Mouse (Mus musculus): ENCODE measurements around the gene Npl. TPM values are rescaled to one million over a fixed set of nuclear protein-coding genes. Genes with fewer than 3 reads are reported as not detected.
"Not testable (repeated sequence)": the region's sequence is repeated elsewhere in the genome, so short reads cannot be mapped to it uniquely, and the experiment has no call there.

Gene Npl
- polyA plus RNA-seq, 1 experiment, result 10.0 TPM

GRCm38 (mm10) chr1:153539739-153540333 lies 10.0 kb downstream of the Npl start:
- Histone ChIP-seq H3K36me3 (ENCODE audit: control insufficient read depth, insufficient read depth, low read length, poor library complexity, severe bottlenecking) (no peaks in the 10 kb centered on the region), H3K4me3 (ENCODE audit: low read depth, low read length) (no peak overlapping the region), H3K9ac (ENCODE audit: low read depth, poor library complexity, severe bottlenecking) (no peak overlapping the region), H3K4me1 (ENCODE audit: control insufficient read depth, insufficient read depth, low read length) (no peaks in the 10 kb centered on the region), H3K9me3 (replicated peaks; ENCODE audit: control insufficient read depth, insufficient read depth, low read length, poor library complexity, severe bottlenecking) (no peaks in the 10 kb centered on the region), H3K27me3 (ENCODE audit: control insufficient read depth, insufficient read depth, low read length, poor library complexity, severe bottlenecking) (no peaks in the 10 kb centered on the region), H3K27ac (ENCODE audit: insufficient read depth, low read length) (no peak overlapping the region)
- TF ChIP-seq EP300 (IDR thresholded peaks at IDR 0.05; ENCODE audit: insufficient read depth, low read depth, low read length) (no peak), POLR2A (IDR thresholded peaks at IDR 0.05; ENCODE audit: insufficient read depth, low read length) (no peak), CTCF (IDR thresholded peaks at IDR 0.05; ENCODE audit: low read depth, low read length) (no peak)

- peaks cover 3% of the 10 kb centered on the region for H3K4me1 ChIP-seq (ENCODE audit: control insufficient read depth, insufficient read depth, low read length)
- no peaks in the 10 kb centered on the region for H3K9me3 ChIP-seq (replicated peaks; ENCODE audit: control insufficient read depth, insufficient read depth, low read length, poor library complexity, severe bottlenecking)
- H3K27ac ChIP-seq (ENCODE audit: insufficient read depth, low read length), result no peak overlapping the region
- TF ChIP-seq CTCF (IDR thresholded peaks at IDR 0.05; ENCODE audit: low read depth, low read length), result no peak
- TF ChIP-seq EP300 (IDR thresholded peaks at IDR 0.05; ENCODE audit: insufficient read depth, low read depth, low read length), result no peak
- TF ChIP-seq POLR2A (IDR thresholded peaks at IDR 0.05; ENCODE audit: insufficient read depth, low read length), result no peak
- no peak overlapping the region for H3K4me3 ChIP-seq (ENCODE audit: low read depth, low read length)
- H3K27me3 ChIP-seq (ENCODE audit: control insufficient read depth, insufficient read depth, low read length, poor library complexity, severe bottlenecking), result no peaks in the 10 kb centered on the region
- no peak overlapping the region for H3K9ac ChIP-seq (ENCODE audit: low read depth, poor library complexity, severe bottlenecking)
- no peaks in the 10 kb centered on the region for H3K36me3 ChIP-seq (ENCODE audit: control insufficient read depth, insufficient read depth, low read length, poor library complexity, severe bottlenecking)
These were observed 14.2 kb downstream of the Npl start for GRCm38 (mm10) chr1:153535611-153536010.

GRCm38 (mm10) chr1:153532896-153533295 lies 16.9 kb downstream of the Npl start:
- H3K27me3 ChIP-seq (ENCODE audit: control insufficient read depth, insufficient read depth, low read length, poor library complexity, severe bottlenecking); H3K4me1 ChIP-seq (ENCODE audit: control insufficient read depth, insufficient read depth, low read length); H3K36me3 ChIP-seq (ENCODE audit: control insufficient read depth, insufficient read depth, low read length, poor library complexity, severe bottlenecking); H3K9ac ChIP-seq (ENCODE audit: low read depth, poor library complexity, severe bottlenecking); H3K9me3 ChIP-seq (replicated peaks; ENCODE audit: control insufficient read depth, insufficient read depth, low read length, poor library complexity, severe bottlenecking); H3K4me3 ChIP-seq (ENCODE audit: low read depth, low read length): not testable (repeated sequence)
- peak overlapping the region; percentile 70 for H3K27ac ChIP-seq (ENCODE audit: insufficient read depth, low read length)
- peak; percentile 68; the same call in 1 of the 2 replicates for TF ChIP-seq EP300 (IDR thresholded peaks at IDR 0.05; ENCODE audit: insufficient read depth, low read depth, low read length)

GRCm38 (mm10) chr1:153532234-153532841 lies 17.5 kb downstream of the Npl start:
- Histone ChIP-seq H3K4me1 (ENCODE audit: control insufficient read depth, insufficient read depth, low read length) (peaks cover 3% of the 10 kb centered on the region), H3K4me3 (ENCODE audit: low read depth, low read length) (no peak overlapping the region), H3K36me3 (ENCODE audit: control insufficient read depth, insufficient read depth, low read length, poor library complexity, severe bottlenecking) (no peaks in the 10 kb centered on the region), H3K9ac (ENCODE audit: low read depth, poor library complexity, severe bottlenecking) (no peak overlapping the region), H3K27ac (ENCODE audit: insufficient read depth, low read length) (peak overlapping the region; percentile 70), H3K27me3 (ENCODE audit: control insufficient read depth, insufficient read depth, low read length, poor library complexity, severe bottlenecking) (no peaks in the 10 kb centered on the region), H3K9me3 (replicated peaks; ENCODE audit: control insufficient read depth, insufficient read depth, low read length, poor library complexity, severe bottlenecking) (no peaks in the 10 kb centered on the region)
- TF ChIP-seq CTCF (IDR thresholded peaks at IDR 0.05; ENCODE audit: low read depth, low read length), result no peak
- TF ChIP-seq EP300 (IDR thresholded peaks at IDR 0.05; ENCODE audit: insufficient read depth, low read depth, low read length), result 0 out of 2 replicates have a peak, but pooled peaks have one; percentile 45

- H3K36me3 ChIP-seq (ENCODE audit: control insufficient read depth, insufficient read depth, low read length, poor library complexity, severe bottlenecking), result no peaks in the 10 kb centered on the region
- no peak overlapping the region for H3K4me3 ChIP-seq (ENCODE audit: low read depth, low read length)
- no peaks in the 10 kb centered on the region for H3K27me3 ChIP-seq (ENCODE audit: control insufficient read depth, insufficient read depth, low read length, poor library complexity, severe bottlenecking)
- no peaks in the 10 kb centered on the region for H3K9me3 ChIP-seq (replicated peaks; ENCODE audit: control insufficient read depth, insufficient read depth, low read length, poor library complexity, severe bottlenecking)
- H3K9ac ChIP-seq (ENCODE audit: low read depth, poor library complexity, severe bottlenecking), result no peak overlapping the region
- H3K4me1 ChIP-seq (ENCODE audit: control insufficient read depth, insufficient read depth, low read length), result peaks cover 3% of the 10 kb centered on the region
- peak overlapping the region; percentile 47; the same call in 1 of the 2 replicates for H3K27ac ChIP-seq (ENCODE audit: insufficient read depth, low read length)
- no peak for TF ChIP-seq CTCF (IDR thresholded peaks at IDR 0.05; ENCODE audit: low read depth, low read length)
These were observed 18.1 kb downstream of the Npl start for GRCm38 (mm10) chr1:153531677-153532233.

GRCm38 (mm10) chr1:153522116-153522515 lies 27.7 kb downstream of the Npl start:
- TF ChIP-seq CTCF (IDR thresholded peaks at IDR 0.05; ENCODE audit: low read depth, low read length) (no peak), EP300 (IDR thresholded peaks at IDR 0.05; ENCODE audit: insufficient read depth, low read depth, low read length) (no peak), POLR2A (IDR thresholded peaks at IDR 0.05; ENCODE audit: insufficient read depth, low read length) (no peak)

More at GRCm38 (mm10) chr1:153522116-153522515, 27.7 kb downstream of the Npl start:
- no peaks in the 10 kb centered on the region for H3K36me3 ChIP-seq (ENCODE audit: control insufficient read depth, insufficient read depth, low read length, poor library complexity, severe bottlenecking)
- no peak overlapping the region for H3K9ac ChIP-seq (ENCODE audit: low read depth, poor library complexity, severe bottlenecking)
- H3K4me1 ChIP-seq (ENCODE audit: control insufficient read depth, insufficient read depth, low read length), result no peaks in the 10 kb centered on the region
- no peaks in the 10 kb centered on the region for H3K27me3 ChIP-seq (ENCODE audit: control insufficient read depth, insufficient read depth, low read length, poor library complexity, severe bottlenecking)
- no peak overlapping the region for H3K4me3 ChIP-seq (ENCODE audit: low read depth, low read length)
- H3K9me3 ChIP-seq (replicated peaks; ENCODE audit: control insufficient read depth, insufficient read depth, low read length, poor library complexity, severe bottlenecking), result no peaks in the 10 kb centered on the region
- no peak overlapping the region for H3K27ac ChIP-seq (ENCODE audit: insufficient read depth, low read length)
